Mouse (Mus musculus): Measurements from ENCODE around the gene Stk10.
"Not testable (repeated sequence)": the region's sequence is repeated elsewhere in the genome, so short reads cannot be mapped to it uniquely, and the experiment has no call there.

Stk10 gene

DNA sequence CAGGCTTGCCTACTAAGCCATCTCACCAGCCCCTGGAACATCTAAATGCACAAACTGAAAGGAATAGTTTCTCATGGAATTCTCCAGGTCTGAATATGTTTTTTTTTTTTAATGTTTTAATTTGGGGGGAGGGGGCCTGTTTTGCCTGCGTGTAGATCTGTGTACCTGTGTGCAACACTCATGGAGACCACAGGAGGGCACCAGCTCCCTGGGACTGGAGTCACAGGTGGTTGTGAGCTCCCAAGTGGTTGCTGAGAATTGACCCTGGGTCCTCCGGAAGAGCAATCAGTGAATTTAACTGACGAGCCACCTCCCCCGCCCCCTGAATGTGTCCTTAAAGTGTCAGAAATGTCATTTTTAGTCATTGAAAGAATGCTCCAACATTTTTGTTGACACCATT lies 61.0 kb downstream of the Stk10 start:
- in situ Hi-C loops (cut with MseI, MboI): loop anchor here in 1 of 2 experiments (5.0 kb wide), 1 partner anchor 72 kb away; no protein-coding TSS in a partner anchor

GRCm38 (mm10) chr11:32600371-32600770 lies 67.3 kb downstream of the Stk10 start:
- in situ Hi-C loops (cut with MseI, MboI): no loop called here

DNA sequence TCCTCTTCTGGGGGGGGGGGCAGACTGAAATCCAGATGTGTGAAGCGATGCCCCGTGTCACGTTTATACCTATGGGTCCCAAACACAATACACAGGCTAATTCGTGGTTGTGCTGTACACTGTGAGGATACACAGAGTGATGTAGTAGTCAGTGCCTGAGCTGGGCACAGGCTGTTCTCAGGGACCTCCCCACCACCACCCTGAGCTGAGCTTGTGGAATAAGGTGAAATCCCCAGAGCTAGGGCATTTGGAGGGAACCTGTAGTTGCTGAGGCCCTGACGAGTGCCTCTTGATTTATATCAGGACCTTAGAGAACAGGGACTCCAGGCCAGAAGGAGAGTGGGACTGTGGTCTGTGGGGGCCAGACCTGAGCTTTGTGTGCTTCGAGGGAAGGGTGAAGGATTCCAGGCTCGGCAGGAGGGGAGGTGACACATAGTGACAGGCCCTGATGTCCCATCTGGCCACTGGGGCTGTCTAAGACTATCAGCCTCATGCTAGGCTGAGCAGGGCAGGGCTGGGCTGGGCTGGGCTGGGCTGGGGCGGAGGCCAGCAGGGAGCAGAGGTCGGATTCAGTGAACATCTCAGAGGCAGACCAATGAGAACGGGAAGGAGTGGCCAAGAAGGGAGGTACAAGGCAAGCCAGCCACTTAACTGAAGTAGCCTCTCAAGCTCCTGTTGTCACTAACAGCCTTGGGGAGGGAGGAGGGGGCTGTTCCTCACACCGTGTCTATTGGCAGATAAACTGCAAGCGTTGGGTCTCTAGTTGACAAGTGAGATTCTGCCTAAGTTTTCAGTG lies 68.6 kb downstream of the Stk10 start:
- in situ Hi-C loops (cut with MseI, MboI): no loop called here

GRCm38 (mm10) chr11:32604663-32605062 lies 71.6 kb downstream of the Stk10 start:
- in situ Hi-C loops (cut with MseI, MboI): no loop called here

DNA sequence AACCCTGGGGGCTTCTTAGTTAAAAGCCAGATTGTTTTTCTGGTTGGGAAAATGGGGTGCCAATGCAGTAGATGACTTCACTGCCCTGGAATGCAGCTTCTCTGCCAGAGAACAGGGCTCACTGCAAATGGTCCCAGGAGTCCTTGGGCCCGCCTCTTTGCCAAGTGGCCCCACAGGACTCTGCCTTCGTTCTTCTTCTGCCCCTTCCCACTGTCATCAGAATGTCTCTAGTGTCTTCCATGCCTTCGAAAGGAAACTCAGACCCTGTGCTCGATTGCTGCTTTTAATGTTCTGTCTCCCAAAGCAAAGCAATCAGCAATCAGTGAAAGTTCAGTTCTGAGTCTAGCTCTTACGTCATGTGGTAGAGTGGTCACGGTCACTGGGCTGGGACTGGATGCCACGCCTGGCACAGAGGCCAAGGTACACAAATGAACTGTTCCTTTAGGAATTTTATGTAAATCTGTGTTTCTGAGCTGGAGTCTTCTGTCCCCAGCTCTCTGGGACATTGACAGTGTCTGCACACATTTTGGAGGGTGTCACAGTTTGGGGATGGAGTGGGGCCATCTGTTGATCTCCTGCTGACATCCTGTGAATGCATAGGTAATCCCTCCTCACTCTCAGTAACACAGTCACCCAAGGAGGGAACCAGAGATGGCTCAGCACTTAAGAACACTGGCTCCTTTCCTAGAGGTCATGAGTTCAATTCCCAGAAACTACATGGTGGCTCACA lies 72.2 kb downstream of the Stk10 start:
- in situ Hi-C loops (cut with MseI, MboI): no loop called here

DNA sequence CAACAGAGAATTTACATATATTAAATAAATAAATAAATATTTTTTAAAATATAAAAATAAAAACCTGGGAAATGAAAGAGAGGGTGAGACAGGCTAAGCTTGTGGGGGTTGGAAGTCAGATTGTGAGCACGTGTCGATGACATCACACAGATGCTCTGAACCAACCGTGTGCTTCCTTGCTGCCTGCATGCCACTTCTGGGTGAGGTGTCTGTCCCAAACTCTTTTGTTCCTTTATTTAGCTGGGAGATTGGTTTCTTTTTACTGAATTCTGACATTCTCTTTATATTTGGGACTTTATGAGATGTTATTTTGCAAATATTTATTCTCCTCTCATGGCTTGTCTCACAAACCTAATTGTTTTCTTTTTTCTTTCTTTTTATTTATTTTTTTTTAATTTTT lies 72.8 kb downstream of the Stk10 start:
- in situ Hi-C loops (cut with MseI, MboI): no loop called here

DNA sequence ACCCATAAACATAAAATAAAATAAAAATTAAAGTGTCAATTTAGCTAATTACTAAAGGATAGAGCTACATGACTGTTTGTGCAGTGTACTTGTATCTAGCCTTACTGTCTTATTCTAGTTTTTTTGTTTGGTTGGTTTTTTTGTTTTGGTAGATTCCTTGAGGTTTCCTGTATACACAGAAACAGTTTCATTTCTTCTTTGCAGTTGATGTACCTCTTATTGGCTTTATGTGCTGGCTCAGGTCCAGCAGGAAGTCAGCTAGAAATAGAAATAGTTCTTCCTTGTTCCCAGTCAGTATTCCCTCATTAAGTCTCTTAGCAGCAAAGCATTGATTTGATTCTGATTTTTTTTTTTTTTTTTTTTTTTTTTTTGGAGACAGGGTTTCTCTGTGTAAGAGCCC lies 74.2 kb downstream of the Stk10 start:
- in situ Hi-C loops (cut with MseI, MboI): no loop called here

DNA sequence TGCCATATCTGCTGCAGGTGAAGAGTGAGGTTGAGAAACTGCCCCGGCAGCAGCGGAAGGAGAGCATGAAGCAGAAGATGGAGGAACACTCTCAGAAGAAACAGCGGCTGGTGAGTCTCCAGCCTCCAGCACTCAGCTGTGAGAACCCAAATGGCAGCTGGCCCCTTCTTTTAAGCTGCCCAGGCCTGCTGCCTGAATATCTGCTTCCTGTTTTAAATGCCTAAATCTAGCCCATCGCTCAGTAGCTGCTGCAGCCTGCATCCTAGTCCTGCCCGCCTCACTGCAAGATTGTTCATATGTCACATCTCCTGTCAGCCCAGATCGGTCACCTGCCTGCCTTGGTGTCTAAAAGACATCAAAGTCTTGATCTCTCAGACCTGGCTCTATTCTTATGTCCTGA lies 77.5 kb downstream of the Stk10 start:
- in situ Hi-C loops (cut with MseI, MboI): no loop called here

DNA sequence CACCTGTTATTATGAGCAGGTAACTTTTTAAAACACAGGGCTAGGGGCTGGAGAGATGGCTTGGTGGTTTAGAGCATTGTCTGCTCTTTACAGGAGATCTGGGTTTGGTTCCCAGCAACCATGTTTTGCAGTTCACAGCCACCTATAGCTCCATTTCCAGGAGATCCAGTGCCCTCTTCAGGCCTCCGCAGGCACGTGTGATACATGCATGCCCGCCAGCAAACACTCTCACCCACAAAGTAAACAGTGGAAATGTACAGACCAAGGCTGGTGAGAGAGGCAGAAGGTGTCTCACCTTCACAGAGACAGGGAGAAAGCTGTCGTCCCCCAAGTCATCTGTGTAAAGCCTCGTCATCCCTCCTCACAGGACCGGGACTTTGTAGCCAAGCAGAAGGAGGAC lies 79.2 kb downstream of the Stk10 start:
- in situ Hi-C loops (cut with MseI, MboI): no loop called here

DNA sequence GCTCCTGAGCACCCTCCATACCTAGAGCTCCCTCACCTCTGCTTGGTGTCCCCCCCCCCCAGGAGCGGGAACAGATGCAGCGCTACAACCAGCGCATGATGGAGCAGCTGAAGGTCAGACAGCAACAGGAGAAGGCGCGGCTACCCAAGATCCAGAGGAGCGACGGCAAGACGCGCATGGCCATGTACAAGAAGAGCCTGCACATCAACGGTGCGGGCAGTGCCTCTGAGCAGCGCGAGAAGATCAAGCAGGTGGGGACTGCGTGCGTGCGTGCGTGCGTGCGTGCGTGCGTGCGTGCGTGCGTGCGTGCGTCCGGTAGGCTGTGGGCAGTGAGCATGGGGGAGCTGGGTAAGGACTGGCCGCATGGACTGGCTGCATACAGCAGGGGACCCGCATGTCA lies 81.4 kb downstream of the Stk10 start:
- in situ Hi-C loops (cut with MseI, MboI): no loop called here

DNA sequence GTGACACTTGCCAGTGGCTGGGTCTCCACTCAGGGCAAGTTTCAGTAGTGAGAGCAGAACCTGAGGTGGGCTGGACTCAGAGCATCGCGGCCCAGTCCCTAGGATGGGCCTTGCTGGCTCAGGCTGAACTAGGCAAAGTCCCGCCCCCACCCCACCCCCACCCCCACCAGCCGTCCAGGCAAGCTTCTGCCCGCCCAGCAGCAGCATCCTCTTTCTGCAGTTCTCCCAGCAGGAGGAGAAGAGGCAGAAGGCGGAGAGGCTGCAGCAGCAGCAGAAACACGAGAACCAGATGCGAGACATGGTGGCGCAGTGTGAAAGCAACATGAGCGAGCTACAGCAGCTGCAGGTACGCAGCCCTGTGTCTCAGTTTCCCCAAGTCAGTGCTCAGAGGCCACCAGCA lies 82.5 kb downstream of the Stk10 start:
- in situ Hi-C loops (cut with MseI, MboI): no loop called here

DNA sequence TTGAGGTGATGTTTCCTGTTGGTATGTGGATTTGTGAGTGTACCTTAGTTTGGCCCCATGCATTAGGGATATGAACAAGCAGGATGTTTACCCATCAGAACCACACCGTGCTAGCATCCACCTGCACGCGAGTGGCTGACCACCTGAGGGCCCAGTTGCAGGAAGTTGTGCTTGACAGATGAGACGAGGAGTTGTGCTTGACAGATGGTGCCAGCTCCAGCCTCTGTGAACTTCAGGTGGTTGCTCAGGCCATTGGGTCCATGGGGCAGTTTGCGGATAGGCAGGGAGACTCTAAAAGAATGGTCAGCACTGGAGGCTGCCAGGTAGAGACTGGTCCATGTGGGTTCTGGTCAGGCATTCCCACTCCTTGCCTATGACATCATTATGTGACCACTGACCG lies 83.0 kb downstream of the Stk10 start:
- in situ Hi-C loops (cut with MseI, MboI): no loop called here

- in situ Hi-C loops (cut with MseI, MboI): no loop called here
These were observed 84.9 kb downstream of the Stk10 start for GRCm38 (mm10) chr11:32618036-32618435.

GRCm38 (mm10) chr11:32618641-32619040 lies 85.5 kb downstream of the Stk10 start:
- in situ Hi-C loops (cut with MseI, MboI): not testable (repeated sequence)

DNA sequence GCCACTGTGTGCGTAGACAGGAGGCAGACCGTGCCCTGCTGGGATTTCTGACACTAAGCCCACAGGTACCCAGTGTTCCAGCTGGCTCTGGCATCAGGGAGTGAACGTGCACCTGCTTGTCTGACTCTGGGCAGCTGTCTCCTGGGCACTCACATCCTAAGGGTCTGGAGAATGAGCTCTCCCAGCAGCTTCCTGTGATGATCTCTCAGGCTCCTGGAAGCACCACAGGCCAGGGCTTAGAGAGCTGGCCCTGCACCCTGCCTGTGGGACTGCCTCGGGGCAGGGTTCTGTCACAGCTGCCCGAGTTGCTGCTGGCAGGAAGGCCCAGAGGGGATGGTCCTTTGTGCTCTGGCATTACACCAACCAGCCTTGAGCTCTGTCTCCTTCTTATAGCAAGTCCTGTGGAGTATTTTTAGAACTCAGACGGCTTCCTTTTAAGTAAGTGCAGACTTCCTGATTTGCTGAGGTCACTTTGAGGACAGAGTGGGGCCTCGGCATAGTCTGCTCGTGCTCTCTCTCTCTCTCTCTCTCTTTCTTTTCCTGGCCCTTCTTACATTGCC lies 86.2 kb downstream of the Stk10 start:
- in situ Hi-C loops (cut with MseI, MboI): no loop called here

DNA sequence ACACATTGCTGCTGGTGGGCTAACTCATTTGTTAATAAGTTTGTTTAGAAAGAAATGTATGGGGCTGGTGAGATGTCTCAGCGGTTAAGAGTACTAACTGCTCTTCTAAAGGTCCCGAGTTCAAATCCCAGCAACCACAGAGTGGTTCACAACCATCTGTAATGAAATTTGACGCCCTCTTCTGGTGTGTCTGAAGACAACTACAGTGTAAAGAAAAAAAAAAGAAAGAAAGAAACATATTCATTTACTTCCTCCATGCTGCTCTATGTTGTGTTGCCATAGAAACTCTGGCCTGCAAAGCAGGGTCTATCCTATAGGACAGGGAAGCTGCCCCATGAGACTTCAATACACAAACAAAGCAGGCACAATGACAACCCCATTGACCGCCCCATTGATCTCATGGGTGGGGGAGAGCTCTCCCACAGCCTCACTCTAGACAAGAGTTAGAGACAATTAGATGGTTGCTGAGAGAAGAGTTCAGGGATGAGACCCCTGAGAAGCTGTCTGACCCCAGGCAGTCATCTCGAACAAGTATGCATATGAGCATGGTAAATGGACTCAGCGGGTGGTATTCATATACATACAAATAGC lies 86.9 kb downstream of the Stk10 start:
- in situ Hi-C loops (cut with MseI, MboI): no loop called here

GRCm38 (mm10) chr11:32621831-32622478 lies 88.8 kb downstream of the Stk10 start:
- in situ Hi-C loops (cut with MseI, MboI): no loop called here

GRCm38 (mm10) chr11:32622479-32623190 lies 89.5 kb downstream of the Stk10 start:
- in situ Hi-C loops (cut with MseI, MboI): no loop called here

DNA sequence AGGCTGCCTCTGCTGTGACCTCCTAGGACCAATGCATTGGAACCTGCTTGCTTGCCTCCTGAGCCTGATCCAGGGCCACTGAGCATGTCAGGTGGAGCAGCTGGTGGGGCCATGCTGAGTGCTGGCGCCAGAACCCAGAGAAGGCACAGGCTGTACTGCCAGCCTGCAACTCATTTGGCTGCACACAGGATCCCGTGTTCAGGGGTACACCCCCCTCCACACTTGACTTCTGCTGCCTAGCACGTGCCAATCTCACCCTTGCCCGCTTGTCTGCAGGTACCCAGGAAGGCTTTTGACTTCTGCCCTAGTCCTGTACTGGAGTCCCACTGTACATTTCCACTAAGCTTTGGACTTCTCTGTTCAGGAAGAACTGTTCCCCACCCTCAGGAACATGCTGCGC lies 90.1 kb downstream of the Stk10 start:
- in situ Hi-C loops (cut with MseI, MboI): no loop called here

- in situ Hi-C loops (cut with MseI, MboI): no loop called here
These were observed 90.8 kb downstream of the Stk10 start for GRCm38 (mm10) chr11:32623912-32624311.

DNA sequence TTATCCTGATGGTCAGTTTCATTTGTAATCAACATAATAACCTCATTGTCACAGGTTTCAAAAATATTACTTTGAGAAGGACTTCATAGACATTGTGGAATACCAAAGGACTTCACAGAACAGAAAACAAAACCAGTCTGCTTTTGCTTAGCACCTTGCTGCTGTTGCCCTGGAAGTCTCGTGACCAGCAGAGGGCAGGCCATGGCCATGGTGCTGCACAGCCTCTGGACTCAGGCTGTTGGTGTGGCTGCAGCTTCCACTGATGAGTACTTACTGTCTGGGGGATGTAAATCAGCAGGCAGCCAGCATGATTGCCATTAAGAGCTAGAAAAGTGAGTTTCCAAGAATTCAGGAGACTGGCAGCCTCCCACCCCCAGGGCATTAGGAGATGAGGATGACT lies 92.6 kb downstream of the Stk10 start:
- in situ Hi-C loops (cut with MseI, MboI): loop anchor here (5.0 kb wide), 1 partner anchor 82 kb away; no protein-coding TSS in a partner anchor

Data from mouse trophoblast stem cell (cell line).